Mouse (Mus musculus) large intestine, adult 2 months (tissue): ENCODE measurements around the gene Twnk. TPM values are rescaled to one million over a fixed set of nuclear protein-coding genes. Genes with fewer than 3 reads are reported as not detected.
A peak's percentile ranks its signal among the peaks of the same experiment; 100 is the strongest.

Experiments used
- DNase-seq: peaks from one replicate; pipeline ENCODE4 v3.0.0-alpha.2; 2012; ENCODE audit warnings: low read depth, low spot score
- WGBS: fragments of 180-500 bp; shearing (Covaris S2); methylation state at CpG from one replicate; pipeline ENCODE4 v1.1.7; 2018; 5-methylcytosine and 5-hydroxymethylcytosine counted together
- polyA plus RNA-seq: library from polyadenylated mRNA; depleted of rRNA; stranded (reverse); fragments of >200 nt; gene quantifications from 2 replicates; pipeline ENCODE4 v1.2.3, GENCODE M21; 2012; rRNA removed

Twnk gene
- polyA plus RNA-seq, 1 experiment = 10.2 TPM

DNA sequence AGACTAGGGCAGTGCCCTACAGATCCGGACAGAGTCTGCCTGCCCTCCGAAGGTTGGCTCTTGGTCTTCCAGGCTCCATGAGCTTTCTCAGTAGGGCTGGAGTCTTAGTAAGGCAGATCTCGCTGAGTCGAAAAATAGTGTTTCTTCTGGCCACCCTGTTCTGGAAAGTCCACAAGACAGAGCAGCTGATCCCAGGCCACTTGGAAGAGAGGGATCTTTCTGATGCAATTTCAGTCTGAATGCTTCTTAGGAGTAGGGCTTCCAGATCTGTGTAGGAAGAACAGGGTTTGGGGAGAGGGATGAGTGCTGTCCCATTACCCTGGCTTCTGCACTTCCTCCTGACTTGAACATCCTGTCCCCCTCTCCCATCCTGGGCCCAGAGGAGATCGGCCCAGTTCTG, 40.2 kb downstream of the Twnk start, which contains the start of gene Pdzd7:
Gene Pdzd7 (minus strand): TSS at position 67 of the 400 bp plus-strand sequence.
- no peak for DNase-seq
- WGBS = 86% methylated on average over 5 of the region's 5 CpGs

DNA sequence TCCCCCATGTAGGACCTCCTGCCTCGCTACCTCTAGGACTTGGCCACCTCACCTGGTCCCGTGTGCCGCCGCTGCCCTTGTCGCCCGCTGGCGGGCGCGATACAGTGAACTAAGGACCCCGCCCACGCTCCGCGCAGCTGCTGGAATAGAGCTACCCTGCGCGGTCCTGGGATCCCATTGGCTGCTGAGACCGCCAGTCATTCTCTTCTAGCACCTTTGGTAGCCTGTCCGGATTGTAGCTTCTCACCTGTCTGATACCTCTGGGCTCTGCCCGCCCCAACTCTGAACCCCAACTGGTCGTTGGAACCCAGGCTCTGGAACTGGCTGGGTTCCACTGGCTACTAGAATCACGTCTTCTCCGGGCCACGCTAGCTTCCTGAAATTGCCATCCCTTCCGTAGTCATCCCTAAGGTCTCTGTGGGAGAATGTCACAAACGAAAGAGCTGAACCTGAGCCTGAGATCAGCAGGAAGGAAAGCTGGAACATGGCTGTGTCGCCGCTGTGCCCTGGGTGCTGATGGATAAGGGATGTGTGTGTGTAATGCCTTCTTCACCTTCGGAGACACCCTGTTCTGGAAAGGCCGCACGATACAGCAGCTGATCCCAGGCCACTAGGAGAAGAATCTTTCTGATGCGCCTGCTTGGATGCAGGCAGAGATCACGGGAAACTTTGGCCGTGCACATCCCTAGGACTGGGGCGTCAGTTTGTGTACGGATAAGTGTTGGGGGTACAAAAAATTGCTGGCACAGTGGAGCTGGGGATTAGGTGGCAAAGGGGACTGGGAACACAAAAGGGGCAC, 41.3 kb downstream of the Twnk start:
- DNase-seq = no peak
- WGBS = under 1% methylated on average over 34 of the region's 34 CpGs

DNA sequence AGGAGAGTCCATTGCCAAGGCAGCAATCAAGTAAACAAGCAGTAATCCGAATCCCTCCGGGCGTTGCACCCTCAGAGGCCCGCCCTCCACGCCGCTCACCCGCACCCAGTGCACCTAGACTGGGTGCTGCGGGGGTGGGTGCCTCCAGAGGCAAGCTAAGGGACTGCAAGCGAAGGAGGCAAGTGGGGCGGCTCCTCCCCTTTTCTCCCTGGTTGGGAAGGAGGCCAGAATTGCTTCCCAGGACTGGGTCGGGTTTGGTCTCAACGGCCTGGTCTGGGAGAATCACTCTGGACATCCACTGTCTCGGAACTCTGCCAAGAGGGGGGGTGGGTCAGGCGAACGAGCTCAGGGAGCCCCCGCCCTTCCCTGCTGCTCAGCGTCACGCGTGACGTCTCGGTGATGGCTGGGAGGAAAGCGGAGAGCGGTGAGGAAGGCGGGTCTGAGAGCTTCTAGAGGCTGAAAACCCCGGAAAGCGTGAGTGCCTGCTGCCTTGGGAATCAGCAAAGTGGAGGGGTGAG, 42.0 kb downstream of the Twnk start, which contains the start of gene Sfxn3:
Gene Sfxn3 (plus strand): TSS at position 87 of the 518 bp plus-strand sequence.
- under 1% methylated on average over 26 of the region's 26 CpGs for WGBS

DNA sequence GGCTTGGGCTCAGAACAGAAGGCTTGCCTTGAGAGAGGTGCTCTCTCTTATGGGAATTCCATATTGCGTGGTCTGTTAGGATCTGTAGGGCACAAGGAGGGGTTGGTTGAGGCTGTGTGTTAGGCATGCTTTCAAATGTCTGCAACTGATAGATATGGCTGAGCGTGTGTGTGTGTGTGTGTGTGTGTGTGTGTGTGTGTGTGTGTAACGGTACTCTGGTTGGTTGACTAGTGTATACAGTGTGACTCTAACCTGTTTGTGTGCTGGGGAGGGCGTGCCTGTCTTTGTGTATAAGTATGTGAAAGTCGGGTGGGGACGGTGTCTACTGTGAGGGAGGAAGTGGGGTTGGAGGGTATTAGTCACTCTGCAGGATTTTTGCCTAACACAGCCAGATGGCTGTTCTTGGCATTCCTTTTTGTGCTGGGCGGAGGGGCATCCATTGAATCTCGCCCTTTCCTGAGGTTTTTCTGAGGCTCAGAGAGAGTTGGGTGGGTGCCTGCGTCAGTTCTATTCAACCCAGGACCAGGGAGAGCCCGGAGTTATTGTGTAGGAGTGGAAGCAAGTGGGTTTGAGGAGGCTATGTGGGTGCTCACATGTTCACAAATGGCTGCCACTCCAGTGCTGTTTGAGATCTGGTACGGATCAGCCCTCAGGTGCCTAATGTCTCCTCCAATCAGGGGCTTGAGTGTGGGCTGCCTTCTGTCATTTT, 42.6 kb downstream of the Twnk start:
- no peak for DNase-seq
- WGBS = 5% methylated on average over 11 of the region's 11 CpGs

More for the DNA sequence above, 42.0 kb downstream of the Twnk start, which contains the start of gene Sfxn3:
- no peak for DNase-seq

DNA sequence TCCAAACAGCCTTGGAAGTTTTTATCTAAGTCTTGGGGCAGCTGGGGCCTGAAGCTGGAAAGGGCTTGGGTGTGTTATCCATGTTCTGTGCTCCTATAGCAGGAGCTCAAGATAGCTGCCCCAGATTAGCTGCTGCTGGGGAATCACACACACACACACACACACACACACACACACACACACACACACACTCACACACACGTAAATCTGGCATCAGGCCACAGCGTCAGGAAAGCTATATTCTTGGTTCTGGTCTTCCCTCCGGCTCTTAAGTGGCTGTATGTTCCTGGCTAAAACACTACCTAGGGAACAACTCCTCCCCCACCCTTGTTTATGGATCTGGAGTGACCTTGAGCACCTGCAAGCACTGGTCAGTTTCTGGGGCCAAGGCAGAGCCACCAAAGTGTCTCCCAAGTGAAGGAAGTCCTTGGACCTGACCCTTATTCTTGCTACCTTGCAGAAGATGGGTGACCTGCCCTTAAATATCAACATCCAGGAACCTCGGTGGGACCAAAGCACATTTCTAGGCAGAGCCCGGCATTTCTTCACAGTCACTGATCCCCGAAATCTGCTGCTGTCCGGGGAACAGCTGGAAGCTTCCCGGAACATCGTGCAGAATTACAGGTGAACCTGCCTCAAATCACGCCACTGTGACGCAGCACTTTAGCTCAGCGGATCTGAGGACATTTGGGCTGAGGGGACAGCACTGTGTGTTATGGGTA, 43.3 kb downstream of the Twnk start:
- DNase-seq = no peak
- 70% methylated on average over 12 of the region's 12 CpGs for WGBS

DNA sequence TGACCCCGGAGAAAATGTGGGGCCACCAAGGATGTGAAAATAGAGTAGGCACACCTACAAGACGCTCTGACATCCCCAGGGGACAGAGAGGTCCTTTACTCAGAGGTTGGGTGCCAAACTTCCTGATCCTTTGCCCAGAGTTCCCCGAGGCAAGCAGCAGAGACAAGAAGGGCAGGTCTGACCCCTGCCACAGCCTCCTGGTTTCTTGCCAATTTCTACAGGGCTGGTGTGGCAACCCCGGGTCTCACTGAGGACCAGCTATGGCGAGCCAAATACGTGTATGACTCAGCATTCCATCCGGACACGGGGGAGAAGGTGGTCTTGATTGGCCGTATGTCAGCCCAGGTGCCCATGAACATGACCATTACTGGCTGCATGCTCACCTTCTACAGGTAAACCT, 44.1 kb downstream of the Twnk start:
- WGBS = 70% methylated on average over 9 of the region's 9 CpGs
- DNase-seq = no peak

DNA sequence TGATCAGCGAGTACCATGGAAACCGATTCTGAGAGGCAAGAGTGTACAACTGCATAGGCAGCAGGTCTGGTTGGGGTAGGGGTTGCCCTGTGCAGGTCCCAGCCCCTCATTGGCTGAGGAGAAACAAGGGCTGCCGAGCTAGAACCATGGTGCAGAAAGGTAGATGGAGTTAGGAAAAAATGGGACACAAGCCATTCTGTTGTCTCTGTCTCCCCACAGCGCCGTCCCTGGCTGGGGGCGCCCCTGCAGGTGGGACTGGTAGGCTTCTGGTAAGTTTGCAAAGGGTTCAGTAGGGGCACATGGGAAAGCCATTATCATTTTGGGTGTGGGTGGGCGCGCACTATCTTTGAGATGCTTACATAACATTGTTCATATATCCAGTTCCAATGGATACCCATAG, 48.0 kb downstream of the Twnk start:
- no peak for DNase-seq
- 94% methylated on average over 8 of the region's 8 CpGs for WGBS

DNA sequence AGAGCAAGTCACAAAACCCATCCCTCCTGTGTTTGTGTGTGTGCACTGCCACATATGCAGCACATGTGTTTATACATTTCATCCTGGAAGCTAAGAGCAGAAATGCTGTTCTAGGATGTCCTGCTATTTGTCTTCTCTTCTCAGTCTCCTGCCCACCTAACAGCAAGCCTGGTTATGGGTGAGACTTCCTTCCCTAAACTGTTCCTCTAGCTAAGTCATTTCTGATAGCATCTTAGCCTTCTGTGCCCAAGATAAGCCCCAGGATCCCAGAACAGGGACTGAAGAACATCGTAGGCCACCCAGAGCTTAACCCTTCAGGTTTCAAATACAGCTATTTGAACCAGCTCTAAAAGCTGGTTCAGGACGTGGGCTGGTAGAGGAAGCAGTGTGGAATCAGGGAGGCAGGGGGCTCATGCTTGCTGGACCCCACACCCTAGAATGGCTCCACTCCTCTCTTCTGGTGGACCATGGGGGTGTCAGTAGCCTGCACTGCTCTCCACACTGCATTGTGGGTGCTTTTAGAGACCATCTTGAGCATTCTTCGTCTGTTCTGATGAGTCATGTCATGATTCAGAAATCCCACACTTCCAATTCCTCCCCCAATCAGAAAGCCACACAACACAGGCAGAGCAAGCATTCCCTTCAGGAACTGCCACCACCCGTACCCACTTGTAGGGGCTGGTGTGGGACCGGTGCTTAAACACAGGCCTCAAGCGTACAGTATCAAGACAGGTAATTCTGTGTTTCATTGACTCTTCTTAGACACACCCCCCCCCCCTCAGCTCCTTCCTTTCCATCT, 49.6 kb downstream of the Twnk start:
- 81% methylated on average over 6 of the region's 6 CpGs for WGBS
- DNase-seq = no peak

DNA sequence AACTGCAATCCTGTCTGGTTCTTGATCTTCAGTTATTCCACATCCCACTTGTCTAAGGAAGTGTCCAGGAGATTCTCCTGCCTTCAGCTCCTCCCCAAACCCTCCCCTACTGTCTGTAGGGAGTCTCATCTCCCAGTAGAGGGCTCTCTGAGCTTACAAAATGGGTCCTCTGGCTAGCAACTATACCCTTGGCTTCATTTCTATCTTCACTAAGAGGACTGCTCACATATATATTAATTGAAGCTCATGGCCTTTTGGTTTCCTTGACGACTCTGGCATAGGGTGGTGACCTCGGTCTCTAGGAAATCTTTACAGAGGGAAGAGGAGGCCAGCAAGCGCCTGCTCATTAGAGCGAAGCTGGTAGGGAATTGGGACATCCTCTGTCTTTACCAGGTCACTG, 50.9 kb downstream of the Twnk start:
- 46% methylated on average over 4 of the region's 4 CpGs for WGBS
- DNase-seq = no peak

DNA sequence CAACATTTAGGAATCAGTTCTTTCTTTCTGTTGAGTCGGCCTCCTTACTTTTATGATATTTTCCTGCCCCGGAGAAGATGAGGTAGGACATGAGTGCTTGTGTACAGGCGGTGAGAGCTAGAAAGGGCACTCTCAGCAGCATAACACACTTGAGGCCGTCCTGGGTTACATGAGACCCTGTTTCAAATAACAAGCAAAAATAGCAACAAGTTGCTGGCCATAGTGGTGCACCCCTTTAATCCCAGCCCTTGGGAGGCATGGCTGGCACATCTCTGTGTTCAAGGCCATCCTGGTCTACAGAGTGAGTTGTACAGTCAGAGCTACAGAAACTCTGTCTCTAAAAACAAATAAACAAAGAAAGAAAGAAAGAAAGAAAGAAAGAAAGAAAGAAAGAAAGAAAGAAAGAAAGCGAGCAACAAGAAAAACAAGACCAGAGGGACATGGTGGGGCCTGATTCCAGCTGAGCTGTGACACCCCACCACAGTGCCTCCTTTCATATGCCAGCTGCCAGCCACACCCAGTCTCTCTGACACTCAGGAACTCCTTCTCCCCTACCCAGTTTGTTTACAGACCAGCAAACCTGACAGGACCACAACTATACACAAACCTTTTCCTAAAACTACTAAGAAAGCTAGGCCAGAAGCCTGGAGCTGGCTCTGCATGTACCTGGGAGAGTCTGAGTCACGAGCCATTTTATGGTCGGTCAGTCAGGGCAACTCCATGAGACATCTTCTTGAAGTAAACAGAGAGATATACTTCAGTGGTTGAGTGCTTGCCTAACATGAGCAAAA, 51.6 kb downstream of the Twnk start:
- DNase-seq = no peak
- 35% methylated on average over 7 of the region's 7 CpGs for WGBS

DNA sequence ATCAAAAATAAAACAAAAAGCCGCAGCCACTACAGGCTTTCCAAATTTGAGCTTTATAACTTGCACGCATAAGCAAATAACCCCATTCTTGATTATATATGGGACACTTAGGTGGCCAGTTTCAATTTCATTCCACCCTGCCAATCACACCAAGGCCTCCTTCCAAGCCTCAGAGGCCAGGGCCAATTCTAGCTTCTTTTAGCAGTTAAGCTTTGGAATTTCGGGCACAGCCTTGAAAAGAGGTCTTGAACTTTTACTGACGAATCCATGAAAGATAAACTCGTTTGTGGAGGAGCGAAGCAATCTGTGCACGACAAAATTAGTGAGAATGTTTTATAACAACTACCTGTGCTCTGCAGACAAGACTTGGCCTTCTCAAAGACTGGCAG, 52.3 kb downstream of the Twnk start:
- DNase-seq = no peak
- WGBS = 9% methylated on average over 7 of the region's 7 CpGs

DNA sequence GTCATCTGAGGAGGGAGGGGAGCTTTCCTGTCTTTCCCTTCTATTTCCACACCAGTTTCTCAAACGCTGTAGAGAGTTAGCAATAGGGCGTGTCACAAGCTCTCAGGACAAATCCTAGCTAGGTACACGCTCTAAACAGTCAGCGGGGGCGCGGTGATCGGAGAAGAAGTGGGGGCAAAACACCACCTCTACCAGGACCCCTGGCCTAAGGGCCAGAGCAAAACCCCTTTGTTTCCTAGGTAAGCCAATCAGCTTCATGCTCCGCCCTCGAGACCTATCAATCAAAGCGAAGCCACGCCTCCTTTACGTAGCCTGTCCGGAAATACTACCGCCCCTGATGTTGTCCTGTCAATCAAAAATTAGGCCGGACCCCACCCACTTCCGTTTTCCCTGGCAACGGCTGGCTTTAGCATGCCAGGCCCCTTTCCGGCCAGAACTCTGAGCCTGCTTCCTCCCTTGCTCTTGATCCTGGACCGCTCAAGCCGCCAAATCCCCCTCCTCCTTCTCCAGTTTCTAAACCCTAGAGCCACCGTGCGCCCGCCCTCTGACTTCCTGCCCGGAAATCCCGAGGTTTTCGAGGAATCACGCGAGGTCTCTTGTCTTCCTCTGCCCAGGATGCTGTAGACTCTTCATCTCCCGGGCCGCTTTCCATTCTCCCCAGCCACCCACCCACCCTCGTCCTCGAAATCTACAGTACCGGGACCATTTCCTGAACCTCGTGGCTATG, 52.8 kb downstream of the Twnk start:
- under 1% methylated on average over 34 of the region's 34 CpGs for whole genome bisulfite sequencing
- DNase-seq = peak; percentile 90

DNA sequence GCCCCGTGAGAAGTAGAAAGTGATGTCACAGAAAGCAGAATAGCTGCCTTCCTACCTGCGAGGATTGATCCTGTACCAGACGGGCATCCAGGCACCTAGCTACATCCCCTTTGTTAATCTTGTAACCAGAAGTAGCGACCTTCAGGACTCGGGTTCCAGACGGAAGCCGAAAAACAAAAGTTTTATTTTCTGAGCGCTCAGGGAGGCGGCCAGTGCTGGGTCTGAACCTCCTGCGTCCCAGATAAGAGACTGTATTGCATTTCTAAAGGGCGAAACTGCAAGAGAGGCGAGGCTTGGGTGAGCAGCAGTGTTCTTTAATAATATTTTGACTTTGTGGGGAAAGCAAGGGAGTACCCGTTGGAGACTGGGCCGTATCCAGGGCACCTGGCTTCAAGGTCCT, 53.4 kb downstream of the Twnk start:
- under 1% methylated on average over 14 of the region's 14 CpGs for WGBS
- DNase-seq = no peak

Other genes with a start within 250 kb of the Twnk start
- gene Pax2, start 249.6 kb upstream of the Twnk start, polyA plus RNA-seq = not detected in 2 replicates
- gene Slf2, start 74.5 kb upstream of the Twnk start, polyA plus RNA-seq = 5.0 and 13.5 TPM in 2 replicates
- gene Sema4g, start 16.6 kb upstream of the Twnk start, polyA plus RNA-seq = 200 and 362 TPM in 2 replicates
- 73.1 and 85.3 TPM in 2 replicates for gene Mrpl43, start 779 bp downstream of the Twnk start, polyA plus RNA-seq
- gene Lzts2, start 8.8 kb downstream of the Twnk start, polyA plus RNA-seq = 34.7 and 39.6 TPM in 2 replicates
- 0.19 TPM in 2 replicates for gene Pdzd7, start 40.1 kb downstream of the Twnk start, polyA plus RNA-seq
- gene Sfxn3, start 41.8 kb downstream of the Twnk start, polyA plus RNA-seq = 10.2 and 11.4 TPM in 2 replicates
- gene Kazald1, start 69.6 kb downstream of the Twnk start, polyA plus RNA-seq = 1.1 and 1.6 TPM in 2 replicates
- gene Tlx1, start 145.0 kb downstream of the Twnk start, polyA plus RNA-seq = not detected in 2 replicates
- gene Lbx1, start 230.1 kb downstream of the Twnk start, polyA plus RNA-seq = not detected in 2 replicates